Mouse (Mus musculus) right cerebral cortex, postnatal 36 days (tissue): ENCODE data around the gene Mzt1.
"Not testable (repeated sequence)": the region's sequence is repeated elsewhere in the genome, so short reads cannot be mapped to it uniquely, and the experiment has no call there.

ENCODE experiments used
- DNase-seq, 2 experiments: peaks; one replicate each; pipeline ENCODE4 v3.0.0; 2022; ENCODE audit warnings: low spot score in 2 of 2, mixed read lengths in 1 of 2

Gene Mzt1

DNA sequence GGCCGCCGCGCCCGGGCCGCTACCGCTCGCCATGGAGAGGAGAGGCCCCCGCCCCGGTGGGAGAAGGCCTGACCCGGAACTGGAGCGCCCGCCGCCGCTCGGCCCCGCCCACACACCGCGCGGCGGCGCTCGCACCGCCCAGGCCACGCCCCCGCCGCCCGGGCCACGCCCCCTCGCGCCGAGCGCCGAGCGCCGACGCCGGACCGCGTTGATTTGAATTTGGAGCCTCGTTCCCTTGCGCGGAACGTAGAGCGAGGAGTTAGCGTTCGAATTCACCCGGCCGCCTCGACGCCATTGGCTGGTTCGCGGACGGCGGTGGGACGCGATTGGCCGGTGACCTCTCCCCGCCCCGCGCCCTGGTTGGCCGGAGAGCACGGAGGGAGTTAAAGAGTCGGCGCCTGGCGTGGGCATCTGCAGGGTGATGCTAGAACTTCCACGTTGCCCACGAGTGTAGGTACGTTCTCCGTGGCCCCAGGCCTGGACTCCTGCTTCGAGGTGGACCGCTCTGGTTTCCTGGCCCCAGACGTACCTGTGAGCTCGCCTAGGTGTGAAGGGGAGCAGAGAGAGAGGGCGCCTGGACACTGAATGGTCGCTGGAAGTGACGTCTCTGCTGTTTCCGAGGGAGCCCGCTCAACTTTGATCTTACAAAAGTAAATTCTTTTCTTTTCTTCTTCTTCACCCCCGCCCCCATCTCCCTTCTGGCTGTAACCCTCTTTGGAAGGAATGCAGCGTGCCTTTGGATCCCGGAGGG is at the start of gene Mzt1, which contains the start of gene Bora:
Gene Mzt1 (minus strand): TSS at position 104 of the 751 bp plus-strand sequence.
Gene Bora (plus strand): TSS at position 192 of the 751 bp plus-strand sequence.
- peak; percentile 86 to 92 for DNase-seq

DNA sequence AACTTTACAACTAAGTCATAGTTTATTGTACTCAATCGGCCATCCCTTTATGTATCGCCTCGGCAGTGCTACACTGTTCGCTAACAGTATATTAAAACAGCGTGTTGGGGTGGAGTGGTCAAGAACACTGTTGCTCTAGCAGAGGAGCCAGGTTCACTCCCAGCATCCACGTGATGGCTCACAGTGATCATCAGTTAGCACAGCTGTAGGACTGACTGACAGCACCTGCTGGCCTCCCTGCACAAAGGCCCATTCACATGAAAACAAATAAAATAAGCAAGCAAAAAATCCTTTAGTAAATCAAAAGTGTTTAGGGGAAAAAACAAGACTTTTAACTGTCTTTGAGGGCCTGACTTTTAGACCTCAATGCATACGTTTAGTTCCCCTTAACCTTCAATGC is 43.0 kb upstream of the Mzt1 start:
- no peak for DNase-seq

DNA sequence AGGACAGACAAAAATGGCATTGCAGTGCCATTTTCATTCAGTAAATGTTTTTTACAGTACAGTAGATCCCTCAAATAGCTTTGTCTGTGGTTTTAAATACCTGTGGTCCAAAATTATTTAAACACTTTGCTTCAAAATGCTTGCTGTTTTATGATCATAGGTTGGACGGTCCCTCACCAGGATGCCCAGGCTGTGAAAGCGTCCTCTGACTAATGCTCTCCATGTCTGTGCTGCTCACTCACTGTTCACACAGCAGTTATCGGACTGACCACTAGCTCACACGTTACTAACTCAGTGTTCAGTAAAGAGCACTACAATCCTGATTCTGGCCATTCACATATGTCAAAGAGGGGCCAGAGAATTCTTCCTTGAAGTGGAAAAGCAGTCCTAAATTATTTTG is 25.2 kb upstream of the Mzt1 start:
- DNase-seq: no peak

GRCm38 (mm10) chr14:99063091-99063490 is 17.2 kb upstream of the Mzt1 start:
- DNase-seq: no peak

- DNase-seq: peak in 1 of 2 experiments; percentile 23
Measured at GRCm38 (mm10) chr14:99060616-99061015, 14.7 kb upstream of the Mzt1 start.

- DNase-seq: peak; percentile 30 to 43
Measured at GRCm38 (mm10) chr14:99058959-99059586, 13.1 kb upstream of the Mzt1 start.

GRCm38 (mm10) chr14:99046782-99047181 is 848 bp upstream of the Mzt1 start:
- no peak for DNase-seq

DNA sequence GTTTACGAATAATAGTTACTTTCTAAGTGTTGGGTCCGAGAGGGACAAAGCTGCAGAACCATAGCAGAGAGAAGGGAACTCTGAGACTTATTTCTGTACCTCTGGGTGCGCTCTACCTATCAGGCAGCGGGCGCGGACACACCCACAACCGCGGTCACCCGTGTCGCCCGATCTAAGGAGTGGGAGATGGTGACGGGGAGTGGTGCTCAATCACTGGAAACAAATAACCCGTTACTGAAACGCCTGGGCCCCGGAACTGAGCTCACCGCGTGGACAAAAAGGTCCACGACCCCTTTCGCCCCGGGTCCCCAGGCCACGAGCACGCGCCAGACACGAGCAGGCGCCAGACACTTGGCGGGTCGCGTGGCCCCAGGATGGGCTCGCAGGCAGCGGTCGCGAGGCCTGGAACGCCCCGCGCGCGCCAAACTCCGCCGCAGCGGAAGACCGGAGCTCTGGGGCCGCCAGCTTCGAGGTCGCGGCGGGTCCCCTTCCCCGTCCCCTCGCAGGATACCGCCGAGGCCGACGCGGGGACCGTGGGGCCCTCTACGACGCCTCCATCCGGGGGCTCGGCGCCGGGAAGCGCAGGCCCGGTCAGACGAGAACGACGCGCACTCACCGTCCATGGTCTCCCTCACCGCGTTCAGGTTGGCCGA is 430 bp downstream of the Mzt1 start:
- no peak for DNase-seq

DNA sequence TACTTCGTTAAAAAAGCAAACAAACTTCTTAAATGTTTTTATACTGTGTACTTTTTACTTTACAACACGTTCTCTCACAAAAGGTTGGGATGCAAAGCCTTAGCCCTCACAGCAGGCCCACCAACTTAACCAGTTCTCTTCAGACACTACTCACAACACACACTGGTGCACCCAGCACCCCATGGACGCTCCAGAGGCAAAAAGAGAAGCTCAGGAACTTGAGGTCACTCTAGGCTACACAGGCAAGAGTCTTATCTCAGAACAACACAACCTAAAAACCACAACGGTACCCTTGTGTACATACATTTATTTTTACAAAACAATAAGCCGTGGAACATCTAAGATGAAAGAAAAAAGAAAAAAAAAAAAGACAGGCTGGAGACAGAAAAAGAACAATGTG is 1.2 kb downstream of the Mzt1 start:
- DNase-seq: no peak

DNA sequence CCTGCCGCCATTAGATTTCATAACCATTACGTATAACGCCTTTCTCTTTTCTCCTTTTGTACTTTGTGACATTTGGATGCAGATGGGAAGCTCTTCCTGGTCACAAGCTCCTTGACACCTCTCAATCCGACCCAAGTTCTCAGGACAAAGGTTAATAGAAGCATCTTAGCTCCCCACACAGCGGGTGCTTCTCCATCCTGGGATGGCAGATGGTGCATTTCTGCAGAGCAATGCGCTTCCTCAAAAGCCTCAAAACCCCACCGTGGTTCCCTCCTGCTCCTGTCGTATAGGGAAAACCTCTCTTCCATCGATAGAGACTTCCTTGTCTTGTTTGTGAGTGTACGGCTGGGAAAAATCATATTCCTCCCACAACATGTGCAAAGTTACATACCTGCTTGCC is 1.8 kb downstream of the Mzt1 start:
- DNase-seq: no peak

GRCm38 (mm10) chr14:99043499-99043898 is 2.4 kb downstream of the Mzt1 start:
- DNase-seq: no peak

- DNase-seq: no peak
Measured at GRCm38 (mm10) chr14:99041416-99041815, 4.5 kb downstream of the Mzt1 start.

DNA sequence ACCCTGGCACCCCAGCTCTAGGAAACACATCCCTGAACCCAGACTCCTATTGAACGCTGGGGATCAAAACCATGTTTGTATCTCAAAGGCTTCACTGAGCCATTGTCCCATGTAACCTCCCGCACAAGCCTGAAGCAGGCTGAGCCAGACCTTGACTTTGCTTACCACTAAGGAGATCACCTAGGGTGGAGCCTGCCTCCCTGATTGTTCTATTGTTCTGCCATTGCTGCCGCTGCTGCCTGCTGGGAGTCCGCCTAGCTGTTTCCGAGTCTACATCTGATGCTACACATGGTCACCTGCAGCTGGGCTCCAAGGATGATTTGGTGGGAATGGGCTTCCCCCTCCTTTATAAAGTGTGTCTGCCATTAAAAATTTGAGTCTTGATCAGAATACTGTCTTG is 6.6 kb downstream of the Mzt1 start:
- not testable (repeated sequence) for DNase-seq

DNA sequence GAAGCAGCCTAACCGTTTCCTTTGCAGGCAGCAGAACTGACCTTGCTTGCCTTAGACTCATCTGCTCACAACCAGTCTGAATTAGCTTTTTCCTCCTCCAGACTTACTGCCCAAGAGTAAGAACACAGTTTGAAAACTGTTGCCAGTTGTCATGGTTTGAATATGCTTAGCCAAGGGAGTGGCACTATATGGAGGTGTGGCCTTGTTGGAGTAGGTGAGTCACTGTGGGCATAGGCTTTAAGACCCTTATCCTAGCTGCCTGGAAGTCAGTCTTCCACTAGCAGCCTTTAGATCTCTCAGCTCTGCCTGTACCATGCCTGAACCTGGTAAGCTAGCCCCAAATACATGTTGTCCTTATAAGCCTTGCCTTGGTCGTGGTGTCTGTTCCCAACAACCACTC is 8.2 kb downstream of the Mzt1 start:
- no peak for DNase-seq

DNA sequence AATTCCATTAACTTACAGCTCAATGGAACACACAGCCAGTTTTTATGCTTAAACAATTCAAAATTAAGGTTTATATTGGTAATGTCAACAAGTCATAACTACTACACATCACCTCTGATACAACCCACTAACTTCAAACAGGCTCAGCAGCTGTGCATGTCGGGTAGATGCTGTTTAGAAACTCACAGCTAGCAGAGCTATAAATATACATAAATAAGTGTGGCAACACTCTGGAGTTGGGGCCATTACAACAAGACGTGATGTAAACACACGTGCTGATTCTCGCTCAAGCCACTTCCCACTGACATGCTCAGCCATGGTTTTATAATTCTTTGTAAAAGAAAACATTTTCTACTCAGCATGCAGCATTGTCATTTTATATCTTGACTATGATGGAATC is 9.9 kb downstream of the Mzt1 start:
- no peak for DNase-seq

- DNase-seq: not testable (repeated sequence)
Measured at GRCm38 (mm10) chr14:99034851-99035250, 11.1 kb downstream of the Mzt1 start.

GRCm38 (mm10) chr14:99032596-99032995 is 13.3 kb downstream of the Mzt1 start:
- no peak for DNase-seq

- DNase-seq: no peak
Measured at GRCm38 (mm10) chr14:99031337-99031873, 14.5 kb downstream of the Mzt1 start.

DNA sequence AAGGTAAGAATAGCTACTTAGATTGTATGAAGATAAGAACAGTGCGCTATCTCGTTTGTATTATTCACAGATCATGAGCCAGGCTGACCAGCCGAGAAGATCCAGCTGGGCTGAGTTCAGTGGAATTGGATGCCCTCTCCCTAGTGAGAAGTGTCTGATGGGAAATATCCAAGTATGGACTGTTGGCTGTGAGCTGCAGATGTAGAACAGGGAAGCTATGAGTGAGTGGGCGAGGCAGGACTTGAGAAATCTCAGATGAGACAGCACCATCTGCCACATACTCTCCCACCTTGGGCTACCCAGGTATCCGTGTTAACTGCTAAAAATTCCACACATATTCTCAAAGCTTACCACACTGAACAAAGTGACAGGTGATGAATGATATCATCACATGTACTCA is 15.9 kb downstream of the Mzt1 start:
- DNase-seq: no peak

DNA sequence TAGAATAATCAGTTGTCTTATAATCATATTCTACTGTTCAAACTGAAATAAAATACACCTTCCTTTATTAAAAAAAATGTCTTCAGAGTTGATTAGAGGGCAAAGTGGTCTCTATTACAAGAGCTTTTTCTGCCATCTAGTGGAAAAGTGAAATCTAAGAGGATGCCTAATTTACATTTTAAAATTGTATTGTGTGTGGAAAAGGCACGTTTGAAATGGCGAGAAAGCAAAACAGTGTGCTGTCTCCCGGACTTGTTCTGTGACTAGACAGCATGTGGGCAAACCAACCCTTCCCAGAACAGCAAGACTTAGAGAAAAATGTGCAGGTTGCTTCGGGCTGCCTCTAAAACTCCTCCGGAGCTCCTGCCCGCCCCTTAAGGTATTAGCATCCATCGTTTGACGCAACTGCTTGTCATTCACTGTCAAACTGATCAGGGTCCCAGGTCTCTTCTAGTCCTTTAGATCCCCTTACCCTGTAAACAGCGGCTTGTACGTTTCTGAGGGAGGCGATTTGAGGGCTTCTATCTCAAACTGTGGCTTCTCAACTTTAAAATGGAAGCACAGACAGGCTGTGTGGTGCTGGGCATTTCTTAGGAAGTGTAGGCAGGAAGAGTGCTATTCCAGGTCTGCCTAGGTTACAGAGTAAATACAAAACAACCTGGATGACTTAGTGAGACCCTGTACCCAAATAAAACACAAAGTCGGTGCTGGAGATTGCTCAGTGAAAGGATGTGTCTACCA is 23.4 kb downstream of the Mzt1 start:
- no peak for DNase-seq

DNA sequence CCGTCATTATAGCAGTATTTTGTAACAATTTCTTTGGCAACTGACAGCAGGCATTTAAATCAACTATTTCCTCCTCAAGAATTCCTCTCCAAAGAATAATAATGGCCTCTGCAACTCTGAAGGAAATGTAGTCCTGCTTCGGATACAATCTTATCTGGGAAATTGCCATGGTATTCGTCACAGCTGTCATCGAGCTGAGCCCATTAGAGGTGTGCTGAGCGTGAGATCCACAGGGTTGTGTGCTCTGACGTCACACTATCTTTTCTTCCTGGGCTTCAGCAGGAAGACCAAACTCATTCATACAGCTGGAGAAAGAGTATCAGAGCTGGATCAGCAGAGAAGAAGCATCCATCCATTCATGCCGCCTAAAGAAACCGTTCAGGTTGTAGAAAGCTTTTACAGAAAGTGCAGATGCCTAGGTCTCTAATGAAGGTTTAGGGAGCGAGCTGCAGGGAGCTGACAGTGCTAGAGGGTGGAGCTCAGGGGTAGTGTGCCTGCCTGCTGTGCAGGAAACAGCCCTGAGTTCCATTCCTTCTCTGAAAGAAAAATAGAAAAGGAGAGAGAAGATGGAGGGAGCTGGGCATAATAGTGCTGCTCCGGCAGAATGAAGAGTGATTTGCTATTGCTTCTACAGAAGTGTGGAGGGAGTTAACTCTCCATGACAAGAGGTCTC is 26.7 kb downstream of the Mzt1 start:
- DNase-seq: no peak
